Mouse (Mus musculus): ENCODE results near the gene Spin1.

The Spin1 gene

GRCm38 (mm10) chr13:51095196-51095715 lies 5.4 kb upstream of the Spin1 start:
- no peak for DNase-seq

DNA sequence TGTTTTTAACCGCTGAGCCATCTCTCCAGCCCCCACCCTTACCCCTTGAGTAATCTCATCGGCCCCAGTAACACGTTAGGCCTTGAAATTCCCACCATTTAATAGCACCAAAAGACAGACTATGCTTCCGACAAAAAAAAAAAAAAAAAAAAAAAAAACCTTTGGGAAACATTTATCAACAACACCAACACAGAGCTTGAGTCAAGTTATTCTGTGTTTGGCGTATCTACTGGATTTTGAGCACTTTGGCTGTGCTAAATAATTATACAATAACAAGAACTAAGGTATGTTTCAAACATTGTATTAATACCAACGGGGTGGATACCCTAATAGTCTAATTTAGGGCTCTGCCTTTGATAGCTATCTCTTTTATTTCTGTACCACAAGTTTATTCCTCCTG lies 4.0 kb upstream of the Spin1 start:
- DNase-seq: no peak

DNA sequence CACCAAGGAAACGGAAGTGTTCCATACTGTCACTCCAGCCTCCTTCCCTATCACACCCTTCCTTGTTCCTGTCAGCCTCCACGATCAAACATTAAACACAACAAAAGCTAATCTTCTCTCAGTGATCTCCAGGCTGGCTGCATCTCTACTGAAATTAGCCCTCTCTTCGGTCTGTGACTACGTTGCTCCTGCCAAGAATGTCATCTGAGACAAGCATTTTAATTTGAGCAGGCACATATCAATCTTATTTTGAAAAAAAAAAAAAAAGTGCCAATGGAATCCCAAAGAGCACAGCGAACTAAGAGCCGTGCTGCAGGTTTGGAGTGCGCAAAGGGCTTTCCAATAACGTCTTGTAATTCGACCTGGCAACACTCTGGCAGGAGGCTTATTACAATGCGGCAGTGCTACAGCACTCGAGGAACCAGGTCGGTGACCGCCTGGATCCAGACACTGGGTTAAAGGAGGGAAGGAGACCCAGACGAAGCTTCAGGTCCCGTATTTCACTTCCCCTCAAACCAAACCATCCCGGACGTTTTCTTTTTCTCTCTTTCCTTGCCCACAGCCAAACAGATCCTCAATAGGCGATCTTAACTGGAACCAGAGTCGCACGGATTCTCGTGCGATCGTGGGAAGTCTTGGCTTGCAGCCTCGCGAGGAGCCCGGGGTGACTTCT lies 984 bp upstream of the Spin1 start:
- DNase-seq: peak; percentile 42

- peak; percentile 59 for DNase-seq
Observed at GRCm38 (mm10) chr13:51101016-51101776, 516 bp downstream of the Spin1 start.

- DNase-seq: no peak
Observed at GRCm38 (mm10) chr13:51101777-51102132, 1.1 kb downstream of the Spin1 start.

DNA sequence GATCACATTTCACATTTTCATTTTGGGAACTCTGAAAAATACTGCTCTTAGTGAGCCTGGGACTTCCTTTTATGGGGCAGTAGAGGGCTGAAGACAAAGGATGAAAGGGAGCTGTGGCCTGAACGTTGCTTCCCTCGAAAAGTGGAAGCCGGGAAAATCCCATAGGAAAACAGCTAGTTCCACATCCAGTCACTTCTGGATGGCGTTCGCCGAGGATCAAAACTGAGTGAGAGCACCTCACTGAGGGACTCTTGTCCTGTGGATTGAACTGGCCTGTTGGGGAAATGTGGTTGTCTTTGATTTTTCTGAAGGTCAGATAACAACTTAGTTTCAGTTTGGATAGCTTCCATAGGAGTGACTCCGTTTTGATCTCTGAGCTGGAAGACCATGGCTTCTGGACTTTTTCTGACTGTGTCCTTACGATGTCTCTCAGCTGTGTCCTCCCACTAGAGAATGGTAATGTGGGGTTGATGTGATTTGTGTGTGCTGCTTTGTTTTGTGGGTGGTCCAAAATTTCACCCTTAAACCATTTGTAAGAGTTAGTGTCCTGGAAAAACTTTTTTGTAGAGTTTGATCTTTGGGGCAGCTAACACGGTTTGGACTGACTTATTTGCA lies 2.5 kb downstream of the Spin1 start:
- DNase-seq: no peak

DNA sequence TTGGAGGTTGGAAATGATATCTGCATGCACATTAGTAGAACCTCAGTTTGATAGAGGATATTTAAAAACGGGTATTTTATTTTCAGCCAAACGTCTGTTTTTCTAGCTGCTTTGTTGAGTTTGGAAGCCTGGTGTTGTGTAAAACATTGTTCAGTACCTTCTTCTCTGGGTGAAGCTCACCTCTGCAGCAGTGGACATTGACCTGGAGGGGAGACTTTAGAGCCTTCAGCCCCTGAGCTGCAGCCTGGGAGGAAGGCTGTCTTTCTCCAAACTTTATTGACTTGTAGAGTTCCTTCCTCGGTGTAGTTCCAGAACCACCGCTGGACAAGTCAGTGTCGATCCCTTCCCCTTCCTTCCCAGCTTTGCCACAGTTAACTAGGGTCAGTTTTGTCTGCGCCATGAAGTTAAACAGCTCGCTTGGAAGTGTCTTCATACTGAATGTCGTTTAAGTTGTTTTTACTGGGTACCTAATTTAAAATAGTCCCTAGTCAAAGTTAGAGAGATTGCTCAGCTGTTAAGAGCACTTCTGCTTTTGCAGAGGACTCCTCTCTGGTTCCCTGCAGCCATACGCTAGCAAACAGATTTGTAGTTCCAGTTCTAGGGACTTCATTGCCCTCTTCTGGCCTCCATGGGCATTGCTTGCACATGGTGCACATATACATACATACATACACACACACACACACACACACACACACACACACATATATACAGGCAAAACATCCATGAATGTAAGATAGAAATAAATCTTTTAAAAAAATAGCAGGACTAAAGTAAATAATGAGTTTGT lies 3.4 kb downstream of the Spin1 start:
- no peak for DNase-seq

- no peak for DNase-seq
Observed at GRCm38 (mm10) chr13:51105861-51106655, 5.4 kb downstream of the Spin1 start.

GRCm38 (mm10) chr13:51106816-51107215 lies 6.1 kb downstream of the Spin1 start:
- peak; percentile 28 for DNase-seq

GRCm38 (mm10) chr13:51109517-51109916 lies 8.8 kb downstream of the Spin1 start:
- no peak for DNase-seq

GRCm38 (mm10) chr13:51114398-51114797 lies 13.7 kb downstream of the Spin1 start:
- DNase-seq: peak; percentile 25

DNA sequence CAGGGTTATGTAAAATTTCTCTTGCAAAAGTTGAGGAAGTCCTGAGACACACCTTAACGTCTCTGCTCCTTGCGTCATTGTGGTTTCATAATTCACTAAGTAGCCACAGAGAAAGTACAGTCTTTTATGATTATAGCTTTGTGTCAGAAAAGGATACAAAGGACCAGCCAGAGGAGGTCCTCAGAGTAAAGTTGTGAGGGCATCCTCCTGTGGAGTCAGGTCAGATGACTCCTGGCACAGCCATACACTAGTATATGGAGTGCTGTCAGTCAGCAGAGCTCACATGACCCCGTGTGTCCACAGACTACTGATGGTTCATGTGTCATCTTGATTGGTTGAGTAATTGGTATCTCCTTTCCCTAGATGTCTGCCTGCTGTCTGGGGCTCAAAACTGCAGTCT lies 15.1 kb downstream of the Spin1 start:
- peak; percentile 62 for DNase-seq

- DNase-seq: peak; percentile 69
Observed at GRCm38 (mm10) chr13:51120734-51121133, 20.1 kb downstream of the Spin1 start.

- no peak for DNase-seq
Observed at GRCm38 (mm10) chr13:51121966-51122365, 21.3 kb downstream of the Spin1 start.

DNA sequence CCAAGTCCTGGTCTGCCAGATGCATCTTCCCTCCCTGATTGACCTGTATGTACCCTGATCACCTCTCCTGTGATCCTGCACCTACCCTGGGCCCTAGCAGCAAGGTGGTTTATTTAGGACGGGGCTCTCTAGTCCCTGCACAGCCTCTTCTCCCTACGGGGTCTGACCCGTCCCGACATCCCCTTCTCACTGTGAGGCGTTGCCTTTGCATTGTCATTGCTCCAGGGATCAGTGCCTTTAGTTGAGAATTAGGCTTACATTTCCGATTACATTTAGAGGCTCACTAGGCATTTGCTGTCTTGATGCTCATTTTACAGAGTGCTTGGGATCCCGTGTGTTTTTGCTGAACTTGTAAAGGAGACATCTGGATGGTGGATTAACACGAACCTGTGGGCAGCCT lies 22.1 kb downstream of the Spin1 start:
- DNase-seq: no peak

DNA sequence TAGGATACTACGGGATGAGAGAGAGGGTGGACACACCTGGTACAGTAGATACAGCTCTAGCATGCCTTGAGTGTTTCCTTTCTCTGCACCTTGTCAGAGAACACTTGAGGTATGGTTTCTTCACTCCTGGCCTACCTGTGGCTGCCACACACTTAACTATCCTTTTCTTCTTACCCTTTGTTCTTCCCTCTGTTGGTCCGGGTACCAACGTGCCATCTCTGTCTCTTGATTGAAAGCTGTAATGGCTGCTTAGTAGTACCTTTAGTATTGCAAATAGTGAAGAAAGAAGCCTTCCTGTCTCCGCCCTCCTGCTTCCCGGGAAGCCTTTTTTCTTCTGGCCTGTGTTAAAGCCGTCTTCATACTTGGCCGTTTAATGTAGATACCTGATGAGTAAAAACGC lies 24.7 kb downstream of the Spin1 start:
- DNase-seq: no peak

- DNase-seq: no peak
Observed at GRCm38 (mm10) chr13:51127906-51128305, 27.2 kb downstream of the Spin1 start.

DNA sequence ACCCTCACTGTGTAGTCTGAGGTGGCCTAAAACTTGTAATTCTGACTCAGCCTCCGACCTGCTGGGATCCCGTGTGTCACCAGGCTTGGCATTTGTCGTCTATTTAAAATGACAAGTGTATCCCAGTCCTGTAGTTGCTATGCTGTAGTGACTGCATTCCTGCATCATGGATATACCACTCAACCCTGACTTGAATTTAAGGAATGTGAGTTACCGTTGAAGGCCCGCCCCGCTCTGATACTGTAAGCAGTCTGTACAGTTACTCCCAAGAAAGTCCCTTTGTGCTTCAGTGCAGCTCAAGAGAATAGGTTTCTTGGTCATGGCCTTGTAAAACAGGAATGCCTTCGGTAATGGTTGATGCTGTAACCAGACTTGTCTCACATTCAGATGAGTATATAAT lies 27.7 kb downstream of the Spin1 start:
- DNase-seq: peak; percentile 57

- DNase-seq: no peak
Observed at GRCm38 (mm10) chr13:51131179-51131578, 30.5 kb downstream of the Spin1 start.

- no peak for DNase-seq
Observed at GRCm38 (mm10) chr13:51136315-51136714, 35.6 kb downstream of the Spin1 start.

- DNase-seq: peak; percentile 14
Observed at GRCm38 (mm10) chr13:51136996-51137701, 36.5 kb downstream of the Spin1 start.

DNA sequence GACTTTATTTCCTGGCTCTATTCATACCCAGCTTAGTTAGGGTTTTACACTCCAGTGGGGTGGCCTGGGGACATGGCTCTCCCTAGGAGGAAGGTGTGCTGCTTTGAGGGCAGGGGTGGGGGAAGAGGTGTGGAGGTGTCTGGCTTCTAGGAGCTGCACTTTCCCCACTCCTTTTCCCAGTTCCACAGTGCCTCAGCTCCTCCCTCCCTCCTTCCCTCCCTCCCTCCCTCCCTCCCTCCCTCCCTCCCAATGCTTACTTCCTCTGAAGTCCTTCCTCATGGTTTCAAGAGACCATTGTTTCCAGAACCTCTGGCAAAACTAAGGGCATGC lies 37.0 kb downstream of the Spin1 start:
- DNase-seq: no peak
